Mouse (Mus musculus): ENCODE measurements around the gene Ndufs1. TPM values are rescaled to one million over a fixed set of nuclear protein-coding genes. Genes with fewer than 3 reads are reported as not detected.

The Ndufs1 gene
- polyA plus RNA-seq, 1 experiment from 2014 or later, result 63.0 TPM

DNA sequence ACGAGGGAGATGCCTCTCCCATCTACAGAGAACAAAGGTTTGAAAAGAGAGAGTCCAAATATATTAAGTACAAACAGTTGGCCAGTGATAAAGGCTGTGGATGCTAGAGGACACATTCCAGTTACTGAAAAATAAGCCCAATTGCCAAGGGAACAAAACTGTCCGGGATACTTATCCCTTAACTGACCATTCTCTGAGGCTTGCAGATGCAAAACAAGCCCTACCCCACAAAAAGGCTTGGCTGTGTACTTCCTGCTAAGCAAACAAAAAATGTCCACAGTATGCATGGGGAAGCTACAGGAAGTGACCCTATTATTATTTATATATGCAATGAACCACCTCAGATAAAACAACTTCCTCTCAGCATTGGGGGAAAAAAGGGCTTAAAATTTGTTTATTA lies 38.7 kb downstream of the Ndufs1 start:
- peaks cover 3% of the 10 kb centered on the region; the same call in 1 of the 2 replicates for H3K36me3 ChIP-seq (ENCODE audit: insufficient read depth, low read length)
- DNase-seq (ENCODE audit: low spot score) (no peak), ATAC-seq (no peak)
- no peak overlapping the region for H3K4me3 ChIP-seq (ENCODE audit: low read depth, low read length)
- no peak overlapping the region for H3K27ac ChIP-seq (ENCODE audit: low read length)
- no peak overlapping the region for H3K9ac ChIP-seq (replicated peaks; ENCODE audit: low read depth)
- TF ChIP-seq CTCF (IDR thresholded peaks at IDR 0.05) (no peak), EP300 (IDR thresholded peaks at IDR 0.05) (no peak)
- no peaks in the 10 kb centered on the region for H3K4me1 ChIP-seq (ENCODE audit: insufficient read depth, low read depth, low read length)
- no peak overlapping the region for H3K4me2 ChIP-seq (replicated peaks; ENCODE audit: low read depth, low read length)
- H3K27me3 ChIP-seq (replicated peaks; ENCODE audit: insufficient read depth, low read length), result no peaks in the 10 kb centered on the region
- 63% methylated on average over 2 of the region's 2 CpGs for WGBS
- no peaks in the 10 kb centered on the region for H3K9me3 ChIP-seq (ENCODE audit: low read length)

DNA sequence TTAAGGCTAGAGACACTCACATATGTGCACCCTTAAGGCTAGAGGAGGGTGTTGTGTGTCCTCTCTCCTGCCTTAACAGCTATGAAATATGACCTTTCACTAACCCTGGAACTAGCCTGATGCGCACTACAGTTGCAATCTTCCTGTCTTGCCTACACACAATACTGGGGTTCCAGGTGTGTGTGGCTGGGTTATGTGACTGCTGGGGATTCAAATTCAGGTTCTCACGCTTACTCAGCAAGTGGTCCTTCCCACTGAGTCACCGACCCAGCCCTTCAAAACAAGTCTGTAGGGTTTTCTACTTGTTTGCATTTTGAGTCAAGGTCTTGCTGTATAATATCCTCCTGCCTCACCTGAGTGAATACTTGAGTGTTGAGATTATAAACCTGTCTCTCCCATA lies 42.1 kb downstream of the Ndufs1 start:
- H3K27ac ChIP-seq (ENCODE audit: low read length), result no peak overlapping the region
- H3K4me3 ChIP-seq (ENCODE audit: low read depth, low read length), result no peak overlapping the region
- no peaks in the 10 kb centered on the region; the same call in 1 of the 2 replicates for H3K4me1 ChIP-seq (ENCODE audit: insufficient read depth, low read depth, low read length)
- 82% methylated on average over 3 of the region's 3 CpGs for WGBS
- H3K4me2 ChIP-seq (replicated peaks; ENCODE audit: low read depth, low read length), result no peak overlapping the region
- no peak overlapping the region for H3K9ac ChIP-seq (replicated peaks; ENCODE audit: low read depth)
- no peak for ATAC-seq
- H3K9me3 ChIP-seq (ENCODE audit: low read length), result no peaks in the 10 kb centered on the region
- H3K36me3 ChIP-seq (ENCODE audit: insufficient read depth, low read length), result 0 out of 2 replicates have a peak, but pooled peaks cover 3% of the 10 kb centered on the region
- DNase-seq (ENCODE audit: low spot score), result no peak
- TF ChIP-seq EP300 (IDR thresholded peaks at IDR 0.05), result no peak
- TF ChIP-seq CTCF (IDR thresholded peaks at IDR 0.05), result no peak
- H3K27me3 ChIP-seq (replicated peaks; ENCODE audit: insufficient read depth, low read length), result no peaks in the 10 kb centered on the region

DNA sequence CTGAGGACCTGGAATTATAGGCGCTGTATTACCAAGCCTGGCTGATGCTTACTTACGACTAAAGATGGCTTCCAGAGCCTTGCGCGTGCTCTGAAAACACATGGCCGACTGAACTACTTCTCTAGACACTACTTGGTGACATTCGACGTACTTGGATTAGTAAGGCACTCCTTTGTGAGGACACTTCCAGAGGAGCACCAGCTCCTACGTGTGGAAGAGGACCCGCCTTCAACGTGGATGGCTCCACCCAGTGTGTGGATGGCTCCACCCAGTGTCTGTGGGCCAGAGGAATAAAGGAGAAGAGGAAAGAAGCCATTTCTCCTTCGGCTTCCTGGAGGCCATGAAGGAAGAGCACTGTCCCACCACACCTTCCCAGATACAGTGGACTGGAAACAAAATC lies 44.9 kb downstream of the Ndufs1 start:
- Histone ChIP-seq H3K36me3 (ENCODE audit: insufficient read depth, low read length) (no peaks in the 10 kb centered on the region), H3K9me3 (ENCODE audit: low read length) (no peaks in the 10 kb centered on the region), H3K27me3 (replicated peaks; ENCODE audit: insufficient read depth, low read length) (no peaks in the 10 kb centered on the region), H3K4me1 (ENCODE audit: insufficient read depth, low read depth, low read length) (no peaks in the 10 kb centered on the region; the same call in 1 of the 2 replicates), H3K9ac (replicated peaks; ENCODE audit: low read depth) (no peak overlapping the region), H3K4me3 (ENCODE audit: low read depth, low read length) (no peak overlapping the region), H3K27ac (ENCODE audit: low read length) (no peak overlapping the region), H3K4me2 (replicated peaks; ENCODE audit: low read depth, low read length) (no peak overlapping the region)
- no peak for DNase-seq (ENCODE audit: low spot score)
- ATAC-seq, result no peak
- TF ChIP-seq EP300 (IDR thresholded peaks at IDR 0.05) (no peak), CTCF (IDR thresholded peaks at IDR 0.05) (no peak)
- 86% methylated on average over 11 of the region's 11 CpGs for WGBS

DNA sequence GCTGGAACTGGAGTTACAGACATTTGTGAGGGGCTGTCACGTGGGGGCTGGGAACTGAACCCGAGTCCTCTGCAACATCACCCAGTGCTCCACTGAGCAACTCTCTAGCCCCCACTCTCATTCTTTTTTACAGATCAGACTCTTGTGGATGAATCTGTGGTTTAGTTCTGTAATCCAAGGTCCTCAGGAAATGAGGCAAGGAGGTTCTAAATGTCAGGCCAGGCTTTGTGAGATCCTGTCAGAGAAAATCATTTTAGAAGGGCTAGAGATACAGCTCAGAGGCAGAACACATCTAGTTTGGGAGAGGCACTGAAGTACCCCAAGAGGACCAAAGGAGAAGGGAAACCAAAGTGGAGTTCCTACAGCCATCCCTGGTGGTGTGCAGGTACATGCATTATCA lies 45.8 kb downstream of the Ndufs1 start:
- TF ChIP-seq EP300 (IDR thresholded peaks at IDR 0.05), result no peak
- TF ChIP-seq CTCF (IDR thresholded peaks at IDR 0.05), result no peak
- Histone ChIP-seq H3K4me2 (replicated peaks; ENCODE audit: low read depth, low read length) (no peak overlapping the region), H3K27me3 (replicated peaks; ENCODE audit: insufficient read depth, low read length) (no peaks in the 10 kb centered on the region), H3K36me3 (ENCODE audit: insufficient read depth, low read length) (no peaks in the 10 kb centered on the region; the same call in 1 of the 2 replicates), H3K27ac (ENCODE audit: low read length) (no peak overlapping the region), H3K4me1 (ENCODE audit: insufficient read depth, low read depth, low read length) (no peaks in the 10 kb centered on the region; the same call in 1 of the 2 replicates), H3K4me3 (ENCODE audit: low read depth, low read length) (no peak overlapping the region), H3K9me3 (ENCODE audit: low read length) (no peaks in the 10 kb centered on the region), H3K9ac (replicated peaks; ENCODE audit: low read depth) (no peak overlapping the region)
- ATAC-seq (no peak), DNase-seq (ENCODE audit: low spot score) (no peak)
- WGBS, result 81% methylated on average over 2 of the region's 2 CpGs

GRCm38 (mm10) chr1:63129857-63130690 lies 46.6 kb downstream of the Ndufs1 start:
- ATAC-seq (peak; percentile 52), DNase-seq (ENCODE audit: low spot score) (no peak)
- H3K4me3 ChIP-seq (ENCODE audit: low read depth, low read length), result peak overlapping the region; percentile 25; the same call in 1 of the 2 replicates
- H3K9ac ChIP-seq (replicated peaks; ENCODE audit: low read depth), result 0 out of 2 replicates have a peak overlapping the region, but pooled peaks have one; percentile 29
- 18% methylated on average over 18 of the region's 18 CpGs for WGBS
- no peaks in the 10 kb centered on the region; the same call in 1 of the 2 replicates for H3K36me3 ChIP-seq (ENCODE audit: insufficient read depth, low read length)
- peak overlapping the region; percentile 49 for H3K4me2 ChIP-seq (replicated peaks; ENCODE audit: low read depth, low read length)
- TF ChIP-seq EP300 (IDR thresholded peaks at IDR 0.05), result no peak
- TF ChIP-seq CTCF (IDR thresholded peaks at IDR 0.05), result no peak
- H3K9me3 ChIP-seq (ENCODE audit: low read length), result no peaks in the 10 kb centered on the region
- H3K4me1 ChIP-seq (ENCODE audit: insufficient read depth, low read depth, low read length), result no peaks in the 10 kb centered on the region; the same call in 1 of the 2 replicates
- 0 out of 2 replicates have a peak overlapping the region, but pooled peaks have one; percentile 9 for H3K27ac ChIP-seq (ENCODE audit: low read length)
- H3K27me3 ChIP-seq (replicated peaks; ENCODE audit: insufficient read depth, low read length), result no peaks in the 10 kb centered on the region

DNA sequence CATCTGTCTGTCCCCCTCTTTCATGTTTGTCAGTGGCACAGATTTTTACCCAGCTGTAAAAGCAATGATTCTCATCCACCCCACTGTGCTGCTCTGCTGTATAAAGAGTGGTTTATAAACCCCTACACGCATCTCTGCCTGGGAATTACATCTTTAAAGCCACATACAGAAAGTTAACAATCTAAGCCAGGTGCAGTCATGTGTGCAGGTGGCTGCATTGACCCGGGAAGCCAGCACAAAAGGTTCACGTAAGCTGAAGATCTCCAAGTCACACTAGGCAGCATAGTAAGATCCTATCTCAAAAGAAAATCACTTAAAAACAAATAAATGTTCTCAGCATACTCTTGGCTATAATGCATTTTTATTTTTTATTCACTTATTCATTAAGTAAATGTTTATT lies 47.4 kb downstream of the Ndufs1 start:
- no peak overlapping the region; the same call in 1 of the 2 replicates for H3K4me2 ChIP-seq (replicated peaks; ENCODE audit: low read depth, low read length)
- TF ChIP-seq CTCF (IDR thresholded peaks at IDR 0.05) (no peak), EP300 (IDR thresholded peaks at IDR 0.05) (no peak)
- ATAC-seq (no peak), DNase-seq (ENCODE audit: low spot score) (no peak)
- H3K9ac ChIP-seq (replicated peaks; ENCODE audit: low read depth), result no peak overlapping the region
- no peak overlapping the region for H3K27ac ChIP-seq (ENCODE audit: low read length)
- H3K36me3 ChIP-seq (ENCODE audit: insufficient read depth, low read length), result no peaks in the 10 kb centered on the region; the same call in 1 of the 2 replicates
- no peak overlapping the region for H3K4me3 ChIP-seq (ENCODE audit: low read depth, low read length)
- WGBS, result 58% methylated on average over 3 of the region's 3 CpGs
- no peaks in the 10 kb centered on the region for H3K27me3 ChIP-seq (replicated peaks; ENCODE audit: insufficient read depth, low read length)
- H3K9me3 ChIP-seq (ENCODE audit: low read length), result no peaks in the 10 kb centered on the region
- no peaks in the 10 kb centered on the region; the same call in 1 of the 2 replicates for H3K4me1 ChIP-seq (ENCODE audit: insufficient read depth, low read depth, low read length)

All from lung, postnatal 0 days (tissue).